Mouse (Mus musculus) adrenal gland, postnatal 10 days (tissue): Measurements from ENCODE around the gene Nkx1-1. TPM values are rescaled to one million over a fixed set of nuclear protein-coding genes. Genes with fewer than 3 reads are reported as not detected.

ENCODE experiments used
- DNase-seq: peaks from one replicate; pipeline ENCODE4 v3.0.0; 2021; ENCODE audit warnings: mixed read lengths
- long read RNA-seq, 2 experiments: library from polyadenylated mRNA; stranded (forward); transcript quantifications; one replicate each; pipeline ENCODE4 v2.0.0; 2021
- total RNA-seq, 2 experiments: library from RNA; stranded (reverse); gene quantifications; 2 replicates each; pipeline ENCODE4 v1.2.3; 2021

The Nkx1-1 gene
- not detected for total RNA-seq
- long read RNA-seq, experiment 1: 0 reads
- long read RNA-seq, experiment 2: 0 reads

- DNase-seq: peak; percentile 22
These were observed at the start of gene Nkx1-1 for GRCm38 (mm10) chr5:33433201-33434138. Gene Nkx1-1, minus strand, starts transcription at chr5:33433976.

DNA sequence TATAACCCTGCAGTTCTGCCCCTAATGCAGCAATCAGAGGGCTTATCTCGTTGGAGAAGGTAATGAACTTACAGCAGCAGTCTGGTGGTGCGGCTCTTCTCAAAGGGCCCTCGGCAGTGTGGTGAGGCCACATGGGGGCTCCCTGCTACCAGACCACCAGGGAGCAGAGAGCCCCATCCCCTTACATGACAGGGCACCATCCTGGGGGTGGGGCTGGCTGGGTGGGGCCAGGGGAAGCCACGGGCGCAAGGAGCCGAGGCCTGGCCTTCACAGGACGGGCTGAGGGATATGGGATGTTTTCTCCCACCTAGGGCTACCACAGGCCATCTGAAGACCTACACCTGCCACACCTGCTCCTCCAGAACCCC, 47.5 kb upstream of the Nkx1-1 start:
- no peak for DNase-seq

DNA sequence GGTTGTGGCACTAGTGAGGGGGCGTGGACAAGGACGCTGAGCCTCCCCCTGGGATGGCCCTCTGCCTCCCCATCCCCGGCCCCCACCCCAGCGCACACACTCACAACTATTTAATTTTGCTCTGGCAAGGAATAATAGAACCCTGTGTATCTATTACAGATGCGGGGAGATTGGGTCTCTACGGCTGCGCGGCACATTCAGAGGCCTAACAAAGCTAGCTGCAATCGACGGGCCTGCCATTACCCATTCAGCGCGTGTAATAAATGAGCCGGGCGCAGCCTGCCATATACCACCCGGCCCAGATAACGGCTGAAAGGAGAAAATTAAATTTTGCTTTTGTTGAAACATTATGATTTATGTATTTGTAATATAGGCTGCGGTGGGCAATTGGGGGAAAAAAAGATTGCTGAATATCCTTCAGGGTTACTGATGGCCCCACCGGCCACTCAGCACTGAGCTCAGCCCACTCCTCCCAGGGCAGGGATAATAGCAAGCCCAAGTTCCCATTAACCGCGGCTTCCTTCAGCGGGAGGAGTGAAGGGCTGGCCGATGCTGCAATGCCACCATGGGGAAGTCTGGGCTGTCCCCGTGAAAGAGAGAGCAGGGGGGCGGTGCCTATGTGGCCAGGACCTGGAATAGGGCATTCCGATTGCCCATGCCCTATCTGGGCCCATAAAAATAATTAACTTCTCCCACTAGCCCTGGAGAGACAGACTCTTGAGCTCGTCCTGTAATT, 47.0 kb upstream of the Nkx1-1 start:
- no peak for DNase-seq

- no peak for DNase-seq
These were observed 31.7 kb upstream of the Nkx1-1 start for GRCm38 (mm10) chr5:33465464-33465863.

- peak; percentile 14 for DNase-seq
These were observed 30.6 kb upstream of the Nkx1-1 start for GRCm38 (mm10) chr5:33464390-33464789.

DNA sequence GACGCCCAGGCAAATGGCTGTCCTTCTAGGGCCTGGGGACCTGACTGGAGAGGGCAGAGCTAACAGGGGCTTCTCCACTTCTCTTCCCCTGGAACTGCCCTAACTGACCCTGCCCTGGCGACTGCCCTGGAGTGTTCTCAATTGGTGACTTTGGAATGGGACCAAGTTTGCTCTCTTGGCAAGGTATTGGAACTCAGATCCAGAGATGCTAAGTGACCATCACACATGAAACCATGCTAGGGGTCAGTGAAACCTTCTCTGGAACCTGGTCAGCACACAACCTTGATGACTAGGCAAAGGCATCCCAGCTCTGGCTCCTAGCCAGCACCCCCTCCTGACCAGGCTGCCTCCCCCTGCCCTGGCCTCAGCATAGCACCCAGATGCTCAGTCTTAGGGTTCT, 25.3 kb upstream of the Nkx1-1 start:
- DNase-seq: no peak

DNA sequence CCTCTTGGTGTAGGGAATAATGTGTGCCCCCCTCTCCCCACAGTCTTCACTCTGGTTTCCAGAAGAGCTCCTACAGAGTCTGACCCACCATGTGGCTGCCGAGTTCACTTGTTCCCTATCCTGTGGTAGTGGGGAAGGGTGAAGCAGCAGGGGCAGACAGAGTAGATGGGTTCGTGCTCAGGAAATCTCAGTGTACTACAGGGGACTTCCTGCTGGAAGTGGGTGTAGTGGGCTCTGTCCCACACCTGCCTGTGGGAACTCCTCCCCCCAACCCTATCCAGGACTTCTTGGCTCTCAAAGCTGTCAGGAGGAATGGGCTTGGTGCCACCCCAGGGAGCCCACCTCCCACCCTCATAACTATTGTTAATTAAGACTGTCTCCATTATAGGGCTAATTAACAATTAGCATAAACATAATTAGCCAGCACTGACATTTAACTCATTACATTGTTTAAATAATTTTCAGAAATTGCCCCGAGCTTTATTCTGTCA, 24.4 kb upstream of the Nkx1-1 start:
- no peak for DNase-seq

- no peak for DNase-seq
These were observed 22.0 kb upstream of the Nkx1-1 start for GRCm38 (mm10) chr5:33455737-33456136.

GRCm38 (mm10) chr5:33443794-33444193, 10.0 kb upstream of the Nkx1-1 start:
- DNase-seq: no peak

GRCm38 (mm10) chr5:33442927-33443710, 9.3 kb upstream of the Nkx1-1 start:
- peak; percentile 78 for DNase-seq

- peak; percentile 98 for DNase-seq
These were observed 4.4 kb upstream of the Nkx1-1 start for GRCm38 (mm10) chr5:33438214-33438613.

- DNase-seq: no peak
These were observed 2.2 kb upstream of the Nkx1-1 start for GRCm38 (mm10) chr5:33435941-33436340.

- DNase-seq: no peak
These were observed 1.4 kb upstream of the Nkx1-1 start for GRCm38 (mm10) chr5:33435151-33435550.

- DNase-seq: no peak
These were observed 485 bp upstream of the Nkx1-1 start for GRCm38 (mm10) chr5:33434141-33434780.

DNA sequence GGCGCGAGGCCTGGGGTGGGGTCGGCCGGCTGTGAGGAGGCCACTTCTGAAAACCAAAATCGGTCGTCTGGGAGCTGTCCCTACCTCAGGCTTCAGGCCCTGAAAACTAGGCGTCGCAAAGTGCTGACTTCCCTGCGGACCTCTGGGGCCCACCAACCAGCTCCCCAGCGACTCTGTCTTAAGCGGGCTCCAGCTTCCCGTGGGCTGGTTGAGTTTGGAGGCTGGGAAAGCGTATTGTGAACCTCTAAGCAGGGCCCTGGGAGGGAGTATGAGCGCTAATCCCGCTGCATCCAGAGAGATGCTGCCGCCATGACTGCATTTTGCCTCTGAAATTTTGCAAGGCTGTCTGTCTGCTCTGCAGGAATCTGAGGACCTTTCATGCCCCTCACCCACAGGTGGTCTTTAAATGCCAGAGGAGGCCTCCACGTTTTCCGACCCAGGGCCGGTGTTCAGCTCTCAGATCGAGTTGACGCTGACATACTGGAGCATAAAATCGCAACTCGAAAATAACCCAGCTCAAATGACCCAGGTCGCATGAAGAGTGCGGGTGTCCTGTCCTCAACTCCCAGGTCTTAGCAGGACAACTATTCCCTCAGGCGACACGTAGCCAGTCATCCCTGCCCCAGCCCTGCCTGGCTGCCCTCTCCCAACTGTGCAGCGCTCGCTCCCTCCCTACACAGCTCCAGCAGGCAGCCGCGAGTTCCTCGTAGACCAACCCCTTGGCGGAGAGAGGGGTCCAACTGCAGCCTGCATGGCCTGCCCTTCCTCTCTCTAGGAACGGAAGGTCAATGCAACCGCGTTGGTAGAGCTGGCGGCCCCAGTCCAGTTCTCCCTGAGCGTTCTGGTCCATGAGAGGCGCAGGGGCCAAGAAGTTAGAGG, 1.5 kb downstream of the Nkx1-1 start:
- DNase-seq: no peak

DNA sequence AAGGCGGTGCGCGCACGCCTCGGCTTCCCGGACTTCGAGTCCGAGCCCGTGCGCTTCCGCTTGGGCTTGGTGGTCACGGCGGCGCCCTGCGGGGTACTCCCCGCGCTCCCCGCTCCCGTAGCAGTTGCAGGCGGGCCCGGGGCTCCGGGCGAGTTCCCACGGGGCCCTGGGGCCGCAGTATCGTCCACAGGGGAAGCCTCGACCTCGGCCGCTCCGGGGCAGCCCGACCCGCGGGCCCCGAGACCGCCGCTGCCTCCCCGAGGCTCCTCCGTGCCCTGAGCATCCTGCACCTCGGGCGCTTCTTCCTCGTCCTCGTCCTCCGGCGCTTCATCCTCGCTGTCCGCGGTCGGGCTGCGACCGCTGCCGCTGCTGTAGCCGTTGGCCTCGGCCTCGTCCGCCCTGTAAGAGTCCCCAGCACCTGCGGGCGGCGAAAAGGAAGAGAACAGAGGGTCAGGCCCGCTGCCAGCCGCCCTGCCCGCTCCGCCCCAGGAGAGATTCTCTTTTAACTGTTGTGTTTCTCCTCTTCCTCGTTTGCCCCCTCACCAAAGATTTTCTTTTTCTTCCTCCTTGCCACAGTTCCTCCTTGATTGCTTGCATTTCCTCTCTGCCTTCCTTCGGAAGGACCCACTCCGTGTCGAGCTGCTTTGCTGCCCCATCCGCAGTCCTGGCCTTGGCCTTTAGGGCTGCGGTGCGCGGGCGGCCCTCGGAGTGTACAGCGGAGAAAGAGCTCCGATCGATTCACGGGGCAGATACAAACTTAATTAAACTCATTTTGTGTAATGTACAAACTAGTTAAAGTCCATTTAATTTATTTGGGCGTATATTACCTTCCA, 2.4 kb downstream of the Nkx1-1 start:
- DNase-seq: no peak

DNA sequence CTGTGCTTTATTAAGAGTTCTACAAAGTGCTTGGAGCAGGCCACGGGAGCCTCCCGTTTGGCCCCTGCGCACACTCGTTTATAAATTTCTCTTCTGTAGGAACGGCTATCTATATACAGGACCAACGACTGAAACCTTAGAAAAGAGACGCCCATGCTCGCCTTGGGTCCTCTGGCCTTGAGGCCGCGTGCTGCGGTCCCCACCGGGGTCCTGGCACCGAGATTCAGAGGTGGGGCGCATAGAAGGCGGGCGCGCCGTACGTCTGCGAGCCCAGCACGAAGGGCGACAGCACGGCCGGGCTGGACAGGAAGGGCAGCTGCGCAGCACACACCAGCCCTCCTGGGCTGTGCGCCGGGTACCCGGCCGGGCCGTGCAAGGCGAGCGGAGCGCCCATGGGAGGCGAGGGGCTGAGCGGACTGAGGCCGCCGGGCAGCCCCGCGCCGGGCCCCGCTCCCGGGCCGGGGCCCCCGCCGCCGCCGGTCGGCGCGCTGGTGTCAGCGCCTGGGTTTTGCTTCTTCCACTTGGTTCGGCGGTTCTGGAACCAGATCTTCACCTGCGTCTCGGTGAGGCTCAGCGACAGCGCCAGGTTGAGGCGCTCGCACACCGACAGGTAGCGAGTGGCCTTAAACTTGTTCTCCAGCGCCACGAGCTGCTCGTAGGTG, 3.1 kb downstream of the Nkx1-1 start:
- DNase-seq: no peak

GRCm38 (mm10) chr5:33430106-33430505, 3.7 kb downstream of the Nkx1-1 start:
- DNase-seq: no peak

GRCm38 (mm10) chr5:33427461-33427860, 6.3 kb downstream of the Nkx1-1 start:
- DNase-seq: no peak
